Mouse (Mus musculus): ENCODE results near the gene Arfgef2.

- TF ChIP-seq GATA1 (IDR thresholded peaks at IDR 0.05; ENCODE audit: borderline replicate concordance, low read length) (no peak), FLI1 (IDR thresholded peaks at IDR 0.05; ENCODE audit: low read length) (no peak)
These were observed 45.3 kb downstream of the Arfgef2 start for GRCm38 (mm10) chr2:166850691-166851090.
